Comparison of ENCODE assay signal across 26 mouse cellular contexts in the genomic region with DNA sequence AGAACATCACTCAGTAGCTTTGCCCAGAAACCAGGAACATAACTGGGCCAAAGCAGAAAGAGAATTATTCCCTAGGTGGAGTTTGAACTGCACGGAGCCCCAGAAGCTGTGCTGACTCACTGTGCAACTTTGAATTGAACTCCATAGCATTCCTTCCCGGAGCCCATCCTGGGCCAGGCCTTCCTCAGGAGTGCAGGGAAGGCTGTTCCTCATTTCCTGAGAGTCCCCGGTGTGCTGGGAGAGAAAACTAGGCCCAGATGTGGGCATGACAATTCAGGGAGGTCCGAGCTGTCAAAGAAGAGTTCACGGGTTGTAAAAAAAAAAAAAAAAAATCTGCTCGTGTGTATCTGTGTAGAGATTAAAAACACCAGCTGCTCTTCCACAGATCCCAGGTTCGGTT. TPM values are rescaled to one million over a fixed set of nuclear protein-coding genes. Genes with fewer than 3 reads are reported as not detected.
DNase-seq lines count a peak whose midpoint lies in the region; ATAC-seq lines count a peak whose summit lies in the region.
"Had no signal": no experiment of that assay in that cellular context is flagged by ENCODE, and none has a peak within 500 bp of the region (broad histone marks: within the 10 kb centered on the region; RNA-seq: fewer than 3 reads in every experiment).

No protein-coding gene starts in this region.

- no peak for DNase-seq in midbrain, embryonic 10.5 days (ENCODE audit: low spot score)
- DNase-seq in midbrain, embryonic 14.5 days: no peak
- DNase-seq in embryo, embryonic 9.5 days (ENCODE audit: extremely low spot score): peak; percentile 10
- peak; percentile 56 for DNase-seq in embryonic facial prominence, embryonic 14.5 days (ENCODE audit: low spot score)
- DNase-seq in gastrocnemius, adult 18-20 months (ENCODE audit: low spot score): no peak
- no peak for DNase-seq in heart, postnatal 36 days
- DNase-seq in T-cell, adult 2 months (ENCODE audit: low spot score): no peak
- DNase-seq: adrenal gland, adult 8-10 months; B cell, adult 2 months; cerebellum, adult 8-10 months; cerebellum, postnatal 25 days; gastrocnemius, postnatal 14 days; kidney, adult 8-10 months; layer of hippocampus, postnatal 36 days; left cerebral cortex, postnatal 4 days; thymus, adult 2 months; thymus, postnatal 4 days had no signal

- H3K27ac ChIP-seq in midbrain, embryonic 10.5 days (replicated peaks): peak overlapping the region; percentile 23; the same call in 1 of the 2 replicates
- H3K27ac ChIP-seq in midbrain, embryonic 14.5 days (replicated peaks; ENCODE audit: low read depth, low read length): no peak overlapping the region
- H3K27ac ChIP-seq in embryonic facial prominence, embryonic 14.5 days (replicated peaks; ENCODE audit: low read depth, low read length): no peak overlapping the region
- H3K27ac ChIP-seq: forebrain, embryonic 13.5 days; hindbrain, postnatal 0 days; intestine, embryonic 15.5 days; kidney, postnatal 0 days; liver, embryonic 15.5 days; lung, embryonic 15.5 days; midbrain, embryonic 12.5 days had no signal

- H3K27me3 ChIP-seq in midbrain, embryonic 10.5 days (ENCODE audit: low read depth, poor library complexity, severe bottlenecking): no peaks in the 10 kb centered on the region
- H3K27me3 ChIP-seq in midbrain, embryonic 14.5 days (ENCODE audit: control insufficient read depth, insufficient read depth, low read length): no peaks in the 10 kb centered on the region
- no peaks in the 10 kb centered on the region for H3K27me3 ChIP-seq in embryonic facial prominence, embryonic 14.5 days (replicated peaks; ENCODE audit: control insufficient read depth, insufficient read depth, low read length)
- H3K27me3 ChIP-seq: forebrain, embryonic 13.5 days; heart, embryonic 12.5 days; intestine, embryonic 15.5 days; lung, embryonic 15.5 days; midbrain, embryonic 12.5 days had no signal

- no peak overlapping the region for H3K4me2 ChIP-seq in midbrain, embryonic 14.5 days (ENCODE audit: low read length)
- no peak overlapping the region for H3K4me2 ChIP-seq in embryonic facial prominence, embryonic 14.5 days (ENCODE audit: low read depth, low read length)
- H3K4me2 ChIP-seq: forebrain, embryonic 13.5 days; heart, embryonic 12.5 days; intestine, embryonic 15.5 days; liver, embryonic 15.5 days; lung, embryonic 15.5 days; midbrain, embryonic 12.5 days had no signal

- WGBS in midbrain, embryonic 10.5 days: 72% methylated on average over 7 of the region's 7 CpGs
- 66% methylated on average over 7 of the region's 7 CpGs for WGBS in midbrain, embryonic 14.5 days
- WGBS in embryonic facial prominence, embryonic 14.5 days: 22% methylated on average over 7 of the region's 7 CpGs

- no peak overlapping the region for H3K4me3 ChIP-seq in midbrain, embryonic 10.5 days
- no peak overlapping the region for H3K4me3 ChIP-seq in midbrain, embryonic 14.5 days (replicated peaks; ENCODE audit: low read depth, low read length)
- no peak overlapping the region for H3K4me3 ChIP-seq in embryonic facial prominence, embryonic 14.5 days (ENCODE audit: low read depth, low read length)
- H3K4me3 ChIP-seq: erythroblast, embryonic 14.5 days; forebrain, embryonic 13.5 days; heart, embryonic 12.5 days; intestine, embryonic 15.5 days; liver, embryonic 15.5 days; lung, embryonic 15.5 days; midbrain, embryonic 12.5 days had no signal

- no peaks in the 10 kb centered on the region for H3K36me3 ChIP-seq in midbrain, embryonic 10.5 days
- no peaks in the 10 kb centered on the region for H3K36me3 ChIP-seq in midbrain, embryonic 14.5 days (ENCODE audit: control insufficient read depth, insufficient read depth, low read length)
- no peaks in the 10 kb centered on the region for H3K36me3 ChIP-seq in embryonic facial prominence, embryonic 14.5 days (ENCODE audit: control insufficient read depth, insufficient read depth, low read length)
- H3K36me3 ChIP-seq: heart, embryonic 12.5 days; intestine, embryonic 15.5 days; liver, embryonic 15.5 days; lung, embryonic 15.5 days; midbrain, embryonic 12.5 days had no signal

- no peak for ATAC-seq in midbrain, embryonic 14.5 days (ENCODE audit: low FRiP score, low TSS enrichment)
- no peak for ATAC-seq in embryonic facial prominence, embryonic 14.5 days (ENCODE audit: low read depth)
- ATAC-seq: forebrain, embryonic 13.5 days; hindbrain, postnatal 0 days; intestine, embryonic 15.5 days had no signal

- intact Hi-C loops in heart, postnatal 36 days (cut with DNase I): no loop called here

- no peaks in the 10 kb centered on the region; the same call in 1 of the 2 replicates for H3K9me3 ChIP-seq in midbrain, embryonic 10.5 days (replicated peaks)
- no peaks in the 10 kb centered on the region for H3K9me3 ChIP-seq in midbrain, embryonic 14.5 days (ENCODE audit: control insufficient read depth, low read length)
- H3K9me3 ChIP-seq in embryonic facial prominence, embryonic 14.5 days (ENCODE audit: control insufficient read depth, low read length): peaks cover 1% of the 10 kb centered on the region; the same call in 1 of the 2 replicates
- H3K9me3 ChIP-seq: forebrain, embryonic 13.5 days; intestine, embryonic 15.5 days; lung, embryonic 15.5 days; midbrain, embryonic 12.5 days had no signal

- peaks cover 26% of the 10 kb centered on the region for H3K4me1 ChIP-seq in midbrain, embryonic 10.5 days
- H3K4me1 ChIP-seq in midbrain, embryonic 14.5 days (ENCODE audit: control insufficient read depth, insufficient read depth, low read length): no peaks in the 10 kb centered on the region
- peaks cover 22% of the 10 kb centered on the region for H3K4me1 ChIP-seq in embryonic facial prominence, embryonic 14.5 days (ENCODE audit: control insufficient read depth, insufficient read depth, low read length)

- no peak overlapping the region for H3K9ac ChIP-seq in midbrain, embryonic 14.5 days (replicated peaks; ENCODE audit: low read length)
- no peak overlapping the region for H3K9ac ChIP-seq in embryonic facial prominence, embryonic 14.5 days (ENCODE audit: low read depth, low read length)
- H3K9ac ChIP-seq: forebrain, embryonic 13.5 days; heart, embryonic 12.5 days; intestine, embryonic 15.5 days; liver, embryonic 15.5 days; lung, embryonic 15.5 days; midbrain, embryonic 12.5 days had no signal

RNA-seq across cellular contexts. Expression of gene Lrpap1, which starts 50.8 kb away (rescaled TPM):
- 84.5 and 105 TPM in 2 replicates for polyA plus RNA-seq in midbrain, embryonic 10.5 days (2016; fragmentation: Nextera tagmentation; extraction: Ambion mirVana)
- 132 and 136 TPM in 2 replicates for polyA plus RNA-seq in midbrain, embryonic 14.5 days (2014; fragmentation: Nextera tagmentation; extraction: Ambion mirVana)
- 158 and 170 TPM in 2 replicates for polyA plus RNA-seq in embryonic facial prominence, embryonic 14.5 days (2014; fragmentation: Nextera tagmentation; extraction: Ambion mirVana)
- 10 to 100 TPM; 27.2 to 27.9 TPM for total RNA-seq in gastrocnemius, adult 18-20 months (2021)
- total RNA-seq in heart, postnatal 36 days (2021): 10 to 100 TPM; 51.5 to 54.2 TPM

Comparison
In these comparisons a context has a peak if more than half of its experiments do, and no peak if none do; other contexts are left out.
1. DNase-seq: peak in embryo, embryonic 9.5 days (single experiment) and embryonic facial prominence, embryonic 14.5 days (single experiment); none in midbrain, embryonic 10.5 days (single experiment), midbrain, embryonic 14.5 days (single experiment), gastrocnemius, adult 18-20 months (single experiment), heart, postnatal 36 days (0 of 2) and T-cell, adult 2 months (single experiment).